Mouse (Mus musculus) embryonic facial prominence, embryonic 12.5 days (tissue): ENCODE results near the gene Slc17a5. TPM values are rescaled to one million over a fixed set of nuclear protein-coding genes. Genes with fewer than 3 reads are reported as not detected.

Experiments used
- ATAC-seq: fragments of 200-750 bp; cut with Nextera tagmentation; 2 replicates; pipeline ENCODE4 v1.8.0; 2017; ENCODE audit not compliant: insufficient number of reproducible peaks, insufficient read depth, low FRiP score, low TSS enrichment
- H3K27ac ChIP-seq: fragments of 300-500 bp; sonication (generic); 2 replicates; pipeline ENCODE4 v1.5.1; 2016; ENCODE audit warnings: mild to moderate bottlenecking
- H3K27me3 ChIP-seq: fragments of 300-500 bp; sonication (generic); 2 replicates; pipeline ENCODE4 v1.6.1; 2016; ENCODE audit warnings: mild to moderate bottlenecking, moderate library complexity
- H3K36me3 ChIP-seq: fragments of 300-500 bp; sonication (generic); 2 replicates; pipeline ENCODE4 v1.6.1; 2016; ENCODE audit warnings: mild to moderate bottlenecking
- H3K4me1 ChIP-seq: fragments of 300-500 bp; sonication (generic); 2 replicates; pipeline ENCODE4 v1.6.1; 2016
- H3K4me2 ChIP-seq: fragments of 300-500 bp; sonication (generic); replicated peaks from 2 replicates; pipeline ENCODE4 v1.6.1; 2016; ENCODE audit warnings: mild to moderate bottlenecking, moderate library complexity
- H3K4me3 ChIP-seq: fragments of 300-500 bp; sonication (generic); 2 replicates; pipeline ENCODE4 v1.5.1; 2016; ENCODE audit warnings: mild to moderate bottlenecking
- H3K9ac ChIP-seq: fragments of 300-500 bp; sonication (generic); 2 replicates; pipeline ENCODE4 v1.6.1; 2016; ENCODE audit warnings: mild to moderate bottlenecking, moderate library complexity
- H3K9me3 ChIP-seq: fragments of 300-500 bp; sonication (generic); 2 replicates; pipeline ENCODE4 v1.6.1; 2016; ENCODE audit warnings: mild to moderate bottlenecking, moderate library complexity
- WGBS: fragments of 180-500 bp; shearing (Covaris S2); methylation state at CpG from one replicate; pipeline ENCODE4 v1.1.7; 2016; 5-methylcytosine and 5-hydroxymethylcytosine counted together
- polyA plus RNA-seq: library from polyadenylated mRNA; unstranded; fragments of >200 nt; fragmentation: Nextera tagmentation; extraction: Ambion mirVana; gene quantifications from 2 replicates; pipeline ENCODE4 v1.2.1, GENCODE M21; 2016

The Slc17a5 gene
- polyA plus RNA-seq, 1 experiment from 2014 or later = 17.4 TPM

DNA sequence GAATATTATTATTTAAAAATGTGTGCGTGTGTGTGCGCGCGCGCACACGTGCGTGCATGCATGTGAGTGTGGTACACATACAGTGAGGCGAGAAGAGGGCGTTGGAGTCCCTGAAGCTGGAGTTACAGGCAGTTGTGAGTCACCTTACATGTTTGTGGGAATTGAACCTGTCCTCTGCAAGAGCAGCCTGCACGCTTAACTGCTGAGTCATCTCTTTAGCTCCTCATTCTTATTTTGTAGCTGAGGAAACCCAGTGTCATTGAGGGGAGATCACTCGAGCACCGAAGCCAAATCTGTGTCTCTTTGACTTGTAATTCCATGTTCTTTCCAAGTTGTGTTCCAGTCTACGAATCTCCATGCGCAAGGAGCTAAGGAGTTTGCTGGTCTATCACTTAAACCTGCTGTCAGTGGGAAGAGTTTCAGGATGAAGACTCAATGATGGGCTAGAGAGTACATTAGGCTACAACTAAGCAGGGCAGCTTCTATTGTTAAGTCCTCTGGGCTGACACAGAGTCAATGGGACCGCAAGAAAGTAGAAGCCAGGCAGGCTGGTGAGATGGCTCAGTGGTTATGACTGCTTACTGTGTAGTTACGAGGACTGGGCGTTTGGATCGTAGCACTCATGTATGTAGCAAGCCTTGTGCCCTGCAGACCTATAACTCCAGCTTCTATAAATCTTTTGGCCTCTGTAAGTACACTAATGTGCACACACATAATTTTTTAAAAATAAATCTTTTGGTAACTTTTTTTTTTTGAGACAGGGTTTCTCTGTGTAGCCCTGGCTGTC is 8.1 kb upstream of the Slc17a5 start:
- Histone ChIP-seq H3K36me3 (no peaks in the 10 kb centered on the region), H3K27me3 (no peaks in the 10 kb centered on the region), H3K9me3 (no peaks in the 10 kb centered on the region), H3K4me1 (no peaks in the 10 kb centered on the region), H3K4me3 (no peak overlapping the region), H3K9ac (no peak overlapping the region), H3K27ac (no peak overlapping the region), H3K4me2 (no peak overlapping the region)
- 93% methylated on average over 18 of the region's 18 CpGs for WGBS
- ATAC-seq = no peak

DNA sequence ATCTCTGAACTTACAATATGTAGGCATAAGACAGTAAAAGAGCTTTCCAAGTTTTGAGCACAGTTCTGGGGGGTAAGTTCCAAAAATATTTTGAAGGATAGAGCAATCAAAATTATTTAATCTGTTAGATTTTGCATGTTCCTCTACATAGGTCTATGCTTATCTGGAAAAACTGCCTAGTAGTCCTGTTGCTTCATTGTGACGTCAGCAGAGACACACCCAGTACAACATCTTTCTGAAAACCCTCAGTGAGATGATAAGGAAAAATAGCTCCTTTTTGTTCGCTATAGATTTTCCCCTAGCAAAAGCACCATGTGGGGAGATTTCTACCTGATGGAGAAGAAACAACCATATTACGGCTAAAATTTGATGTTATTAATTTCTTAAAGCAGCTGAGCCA is 7.4 kb upstream of the Slc17a5 start:
- 86% methylated on average over 3 of the region's 3 CpGs for WGBS

DNA sequence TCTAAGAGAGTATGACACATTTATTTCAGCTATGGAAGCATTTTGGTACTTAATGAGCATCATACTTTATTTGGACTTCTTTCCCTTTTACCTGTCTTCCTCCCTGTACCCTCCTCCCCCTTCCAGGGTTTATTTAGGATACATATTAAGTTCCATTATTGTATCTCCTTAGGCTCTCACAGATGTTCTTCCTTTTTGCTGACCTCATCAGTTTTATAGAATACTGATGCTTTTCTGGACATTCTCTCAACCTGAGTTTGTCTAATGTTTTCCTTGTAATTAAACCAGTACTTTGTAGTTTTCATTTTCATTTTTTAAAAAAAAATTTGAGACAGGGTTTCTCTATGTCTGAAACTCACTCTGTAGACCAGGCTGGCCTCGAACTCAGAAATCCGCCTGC is 2.6 kb upstream of the Slc17a5 start:
- H3K4me2 ChIP-seq = no peak overlapping the region
- H3K9me3 ChIP-seq = no peaks in the 10 kb centered on the region
- H3K36me3 ChIP-seq = 0 out of 2 replicates have a peak, but pooled peaks cover 2% of the 10 kb centered on the region
- H3K4me3 ChIP-seq = no peak overlapping the region
- no peak for ATAC-seq
- H3K4me1 ChIP-seq = no peaks in the 10 kb centered on the region
- no peak overlapping the region for H3K27ac ChIP-seq
- H3K27me3 ChIP-seq = no peaks in the 10 kb centered on the region
- WGBS = 88% methylated on average over 2 of the region's 2 CpGs
- H3K9ac ChIP-seq = no peak overlapping the region

More for the DNA sequence above, 7.4 kb upstream of the Slc17a5 start:
- H3K27ac ChIP-seq = no peak overlapping the region
- no peaks in the 10 kb centered on the region for H3K4me1 ChIP-seq
- no peaks in the 10 kb centered on the region for H3K9me3 ChIP-seq
- H3K9ac ChIP-seq = no peak overlapping the region
- H3K4me3 ChIP-seq = no peak overlapping the region
- no peaks in the 10 kb centered on the region for H3K36me3 ChIP-seq
- ATAC-seq = no peak
- no peak overlapping the region for H3K4me2 ChIP-seq
- no peaks in the 10 kb centered on the region for H3K27me3 ChIP-seq

DNA sequence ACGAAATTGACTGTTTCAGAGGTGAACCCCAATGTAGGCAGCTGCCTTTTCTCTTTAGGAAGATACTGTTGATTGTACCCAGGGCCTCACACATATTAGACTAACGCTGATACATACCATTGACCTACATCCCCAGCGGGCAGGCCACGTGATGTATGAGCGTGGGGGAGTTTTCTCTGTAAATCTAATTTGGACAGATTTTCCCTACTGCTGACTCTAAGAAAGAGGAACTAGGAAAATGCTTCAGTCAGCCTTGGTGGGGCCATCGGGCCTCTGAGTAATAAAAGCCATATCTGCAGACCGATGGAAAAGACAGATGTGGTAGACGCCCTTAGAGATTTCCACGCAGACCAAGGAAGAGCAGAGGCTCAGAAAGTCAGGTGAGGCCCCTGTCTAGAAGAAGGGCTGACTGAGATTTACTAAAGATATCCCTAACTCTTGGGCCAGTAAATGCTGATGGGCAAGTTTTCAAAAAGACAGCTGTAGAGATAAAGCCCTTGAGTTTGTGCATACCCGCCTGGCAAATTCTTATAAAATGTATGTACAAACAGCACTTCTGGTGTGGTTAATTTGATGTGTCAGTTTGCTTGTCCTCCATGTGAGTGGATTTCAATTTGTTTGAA is 681 bp upstream of the Slc17a5 start:
- Histone ChIP-seq H3K4me1 (no peaks in the 10 kb centered on the region), H3K27ac (peak overlapping the region; percentile 77), H3K4me3 (peak overlapping the region; percentile 70), H3K9ac (no peak overlapping the region), H3K4me2 (peak overlapping the region; percentile 58), H3K9me3 (no peaks in the 10 kb centered on the region), H3K27me3 (no peaks in the 10 kb centered on the region), H3K36me3 (0 out of 2 replicates have a peak, but pooled peaks cover 6% of the 10 kb centered on the region)
- ATAC-seq = 0 out of 2 replicates have a peak, but pooled peaks have one; percentile 16
- WGBS = 72% methylated on average over 10 of the region's 10 CpGs

DNA sequence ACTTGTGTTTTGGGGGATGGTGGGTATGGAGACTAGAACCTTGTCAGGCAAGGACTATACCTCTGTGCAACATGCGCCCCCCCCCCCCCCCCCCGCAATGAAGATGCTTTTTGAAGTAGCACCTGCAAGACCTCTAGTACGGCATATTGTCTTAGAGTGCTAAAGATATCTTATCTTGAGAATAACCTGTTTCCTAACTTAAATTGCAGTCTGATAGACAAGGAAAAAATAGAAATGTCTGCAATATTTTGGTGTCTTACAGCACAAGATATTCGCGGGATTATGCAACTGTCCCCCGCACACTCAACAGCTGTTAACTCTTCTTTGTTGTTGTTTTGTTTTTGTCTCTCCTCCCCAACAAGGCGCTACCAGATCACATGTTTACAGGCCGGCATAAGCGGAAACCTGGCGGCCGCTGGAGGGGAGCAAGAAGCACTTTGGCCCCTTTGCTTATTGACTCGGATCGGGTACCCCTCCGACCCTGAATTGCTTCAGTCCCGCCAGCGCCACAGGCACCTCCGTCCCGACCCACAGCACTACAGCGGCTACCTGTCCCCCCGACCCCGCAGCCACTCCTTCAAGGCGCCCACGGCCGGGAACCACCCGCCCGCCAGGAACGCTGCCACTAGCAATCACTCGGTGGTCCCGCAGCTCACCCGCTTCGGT is 490 bp downstream of the Slc17a5 start:
- H3K4me3 ChIP-seq = peak overlapping the region; percentile 70
- 3% methylated on average over 31 of the region's 31 CpGs for WGBS
- H3K4me1 ChIP-seq = no peaks in the 10 kb centered on the region
- no peak; the same call in 1 of the 2 replicates for ATAC-seq
- peak overlapping the region; percentile 77 for H3K27ac ChIP-seq
- H3K9me3 ChIP-seq = no peaks in the 10 kb centered on the region
- H3K9ac ChIP-seq = peak overlapping the region; percentile 73
- H3K4me2 ChIP-seq = peak overlapping the region; percentile 58
- no peaks in the 10 kb centered on the region for H3K27me3 ChIP-seq
- 0 out of 2 replicates have a peak, but pooled peaks cover 6% of the 10 kb centered on the region for H3K36me3 ChIP-seq

DNA sequence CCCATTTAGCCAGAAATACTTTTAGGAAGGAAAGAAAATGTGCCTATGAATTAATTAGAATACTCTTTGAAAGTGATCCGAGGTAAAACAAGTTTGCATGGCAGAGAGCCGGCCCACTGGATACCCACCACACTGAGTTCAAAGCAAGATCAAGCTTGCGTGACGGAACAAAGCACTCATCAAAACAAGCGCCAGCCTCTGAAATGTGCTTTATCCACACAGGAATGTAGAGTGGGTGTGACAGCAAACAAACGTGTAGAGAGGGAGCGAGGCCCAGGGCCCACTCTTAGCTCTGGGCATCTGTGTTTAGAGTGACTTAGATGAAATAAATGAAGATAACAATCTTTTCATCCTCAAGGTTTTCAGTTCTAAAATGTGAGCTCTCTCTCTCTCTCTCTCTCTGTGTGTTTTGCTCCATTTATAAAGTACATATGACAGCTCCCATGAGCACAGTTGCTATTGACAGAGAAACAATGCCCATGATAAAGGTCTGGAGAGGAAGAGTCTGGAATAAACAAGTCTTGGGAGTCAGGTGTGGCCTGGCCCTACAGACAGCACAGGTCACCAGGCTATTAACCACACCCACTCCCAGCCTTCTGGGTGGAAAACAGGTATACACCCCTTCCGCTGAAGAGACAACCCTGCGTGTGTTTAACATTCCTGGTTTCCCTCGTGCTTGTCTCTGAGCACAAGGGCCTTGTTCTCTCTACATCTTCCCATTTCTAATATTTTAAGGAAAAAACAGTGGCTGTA is 8.0 kb downstream of the Slc17a5 start:
- Histone ChIP-seq H3K27ac (no peak overlapping the region), H3K4me3 (no peak overlapping the region), H3K9me3 (no peaks in the 10 kb centered on the region), H3K9ac (no peak overlapping the region), H3K4me2 (no peak overlapping the region), H3K4me1 (no peaks in the 10 kb centered on the region), H3K36me3 (peaks cover 19% of the 10 kb centered on the region), H3K27me3 (no peaks in the 10 kb centered on the region)
- WGBS = 64% methylated on average over 10 of the region's 10 CpGs
- peak; percentile 47; the same call in 1 of the 2 replicates for ATAC-seq

DNA sequence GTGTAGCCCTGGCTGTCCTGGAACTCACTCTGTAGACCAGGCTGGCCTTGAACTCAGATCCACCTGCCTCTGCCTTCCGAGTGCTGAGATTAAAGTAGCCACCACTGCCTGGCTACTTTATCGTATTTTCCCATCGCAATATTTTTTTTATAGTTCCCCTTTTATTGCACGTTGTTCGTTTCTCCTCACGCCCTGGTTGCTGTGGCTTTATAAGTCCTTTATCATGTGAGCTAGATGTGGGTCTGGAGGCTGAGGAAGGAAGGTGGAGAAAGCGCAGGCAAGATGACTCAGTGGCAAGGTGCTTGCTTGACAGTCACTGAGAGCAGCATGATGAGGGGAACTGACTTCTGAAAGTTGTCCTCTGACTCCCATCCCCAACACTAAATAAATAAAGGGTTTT is 9.0 kb downstream of the Slc17a5 start:
- H3K4me1 ChIP-seq = no peaks in the 10 kb centered on the region
- no peak overlapping the region for H3K27ac ChIP-seq
- 93% methylated on average over 7 of the region's 7 CpGs for WGBS
- H3K9ac ChIP-seq = no peak overlapping the region
- no peak overlapping the region for H3K4me3 ChIP-seq
- no peak for ATAC-seq
- no peak overlapping the region for H3K4me2 ChIP-seq
- no peaks in the 10 kb centered on the region for H3K27me3 ChIP-seq
- H3K9me3 ChIP-seq = no peaks in the 10 kb centered on the region
- peaks cover 22% of the 10 kb centered on the region for H3K36me3 ChIP-seq

DNA sequence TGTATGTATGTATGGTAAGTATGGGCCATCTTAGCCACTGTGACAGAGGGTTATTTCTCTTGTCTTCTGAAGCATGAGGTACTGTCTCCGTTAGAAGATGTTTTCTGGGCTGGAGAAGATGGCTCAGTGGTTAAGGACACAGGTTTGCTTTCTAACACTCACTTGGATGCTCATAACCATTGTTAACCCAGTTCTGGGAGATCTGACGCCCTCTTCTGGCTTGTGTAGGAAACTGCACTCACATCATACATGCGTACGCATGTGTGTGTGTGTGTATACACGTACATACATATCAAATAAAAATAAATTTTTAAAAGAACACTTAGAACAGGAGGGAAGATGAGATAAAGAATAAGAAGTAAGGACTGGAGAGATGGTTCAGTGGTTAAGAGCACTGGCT is 11.4 kb downstream of the Slc17a5 start:
- Histone ChIP-seq H3K27me3 (no peaks in the 10 kb centered on the region), H3K36me3 (peaks cover 27% of the 10 kb centered on the region), H3K9ac (no peak overlapping the region), H3K27ac (no peak overlapping the region), H3K4me1 (no peaks in the 10 kb centered on the region), H3K4me2 (no peak overlapping the region), H3K4me3 (no peak overlapping the region), H3K9me3 (no peaks in the 10 kb centered on the region)
- WGBS = 91% methylated on average over 5 of the region's 5 CpGs
- ATAC-seq = no peak

DNA sequence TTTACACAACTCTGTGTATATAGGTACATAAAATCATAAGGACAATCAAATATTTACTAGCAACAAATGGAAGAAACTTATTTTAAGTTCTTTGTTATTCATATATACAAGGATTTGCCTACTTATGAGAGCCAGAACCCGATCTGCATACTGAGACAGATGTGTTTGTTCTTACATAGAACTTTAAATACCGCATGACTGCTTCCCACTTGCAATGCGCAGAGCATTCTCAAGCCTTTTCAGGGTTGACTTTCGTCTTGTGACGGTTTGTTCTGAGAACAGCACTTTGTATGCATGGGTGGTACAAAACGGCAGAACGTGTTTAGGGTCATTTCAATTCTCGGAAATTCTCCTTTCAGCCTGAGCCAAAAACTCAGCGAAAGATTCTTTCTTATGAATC is 17.9 kb downstream of the Slc17a5 start:
- H3K4me2 ChIP-seq = no peak overlapping the region
- H3K9ac ChIP-seq = no peak overlapping the region

DNA sequence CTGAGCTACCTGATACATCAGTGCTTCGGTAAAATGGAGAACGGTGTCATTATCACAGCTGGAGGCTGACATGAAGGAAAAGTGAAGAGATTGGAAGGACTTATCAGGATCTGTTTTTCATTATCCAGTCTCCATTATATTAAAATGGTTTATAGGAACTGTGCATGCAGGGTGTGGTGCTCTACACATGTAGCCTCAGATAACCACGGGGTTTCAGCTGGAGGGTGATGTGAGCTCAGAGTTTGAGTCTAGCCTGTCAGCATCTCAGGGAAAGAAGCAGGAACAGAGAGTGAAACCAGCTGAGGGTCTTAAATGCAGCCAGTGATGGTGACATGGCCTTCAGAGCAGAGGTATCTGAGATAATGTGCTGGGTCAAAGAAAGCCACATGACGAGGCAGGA is 28.4 kb downstream of the Slc17a5 start:
- 75% methylated on average over 4 of the region's 4 CpGs for WGBS
- no peak for ATAC-seq

More for the DNA sequence above, 17.9 kb downstream of the Slc17a5 start:
- no peak overlapping the region for H3K27ac ChIP-seq
- H3K4me1 ChIP-seq = no peaks in the 10 kb centered on the region
- no peaks in the 10 kb centered on the region for H3K9me3 ChIP-seq
- H3K36me3 ChIP-seq = peaks cover 17% of the 10 kb centered on the region
- no peak for ATAC-seq
- WGBS = 97% methylated on average over 9 of the region's 9 CpGs
- no peaks in the 10 kb centered on the region for H3K27me3 ChIP-seq
- H3K4me3 ChIP-seq = no peak overlapping the region

DNA sequence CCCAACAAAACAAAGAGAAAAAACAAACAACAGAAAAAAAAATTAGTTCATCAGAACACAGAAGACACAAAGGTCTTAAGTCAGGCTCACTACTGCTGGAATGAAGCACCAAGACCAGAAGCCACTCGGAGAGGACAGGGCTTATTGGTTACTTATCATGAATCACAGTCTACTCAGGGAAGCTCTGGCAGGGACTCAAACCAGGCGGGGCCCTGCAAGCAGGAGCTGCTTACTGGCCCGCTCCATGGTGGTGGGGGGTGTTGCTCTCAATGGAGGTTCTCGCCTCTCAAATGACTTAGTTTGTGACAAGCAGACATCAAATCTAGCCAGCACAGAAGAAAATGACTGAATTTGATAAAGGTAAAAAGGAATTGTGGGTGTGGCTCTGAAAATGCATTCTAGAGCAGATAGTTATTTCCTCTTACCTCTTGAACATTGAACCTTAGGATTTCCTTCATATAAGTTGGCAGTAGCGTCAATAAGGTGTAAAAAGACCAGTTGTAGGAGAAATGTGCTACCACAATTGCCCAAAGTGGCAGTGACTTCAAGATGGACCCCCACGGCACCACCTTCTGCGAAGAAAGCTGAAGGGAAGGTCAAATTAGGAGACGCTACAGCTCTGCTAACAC is 29.1 kb downstream of the Slc17a5 start:
- Histone ChIP-seq H3K36me3 (0 out of 2 replicates have a peak, but pooled peaks cover 5% of the 10 kb centered on the region), H3K4me3 (no peak overlapping the region), H3K9ac (no peak overlapping the region), H3K9me3 (no peaks in the 10 kb centered on the region), H3K4me2 (no peak overlapping the region), H3K27ac (no peak overlapping the region), H3K4me1 (no peaks in the 10 kb centered on the region), H3K27me3 (no peaks in the 10 kb centered on the region)
- ATAC-seq = no peak
- 88% methylated on average over 8 of the region's 8 CpGs for WGBS

More for the DNA sequence above, 28.4 kb downstream of the Slc17a5 start:
- Histone ChIP-seq H3K4me3 (no peak overlapping the region), H3K36me3 (0 out of 2 replicates have a peak, but pooled peaks cover 5% of the 10 kb centered on the region), H3K27me3 (no peaks in the 10 kb centered on the region), H3K4me1 (no peaks in the 10 kb centered on the region), H3K9ac (no peak overlapping the region), H3K4me2 (no peak overlapping the region), H3K9me3 (no peaks in the 10 kb centered on the region), H3K27ac (no peak overlapping the region)
